Mouse (Mus musculus): ENCODE data around the gene 2010111I01Rik. TPM values are rescaled to one million over a fixed set of nuclear protein-coding genes. Genes with fewer than 3 reads are reported as not detected.
A peak's percentile ranks its signal among the peaks of the same experiment; 100 is the strongest.

The 2010111I01Rik gene
- total and polyA plus RNA-seq, 3 experiments: 84.6 to 101 (median 91.0) TPM

GRCm38 (mm10) chr13:63270191-63270590 lies 305.5 kb downstream of the 2010111I01Rik start:
- DNase-seq: no peak
- Histone ChIP-seq H3K4me1 (ENCODE audit: control insufficient read depth, insufficient read depth, low read length) (peaks cover 26% of the 10 kb centered on the region), H3K27ac (peak overlapping the region; percentile 86), H3K36me3 (ENCODE audit: control insufficient read depth, insufficient read depth, low read length) (peaks cover 60% of the 10 kb centered on the region), H3K27me3 (ENCODE audit: control insufficient read depth, insufficient read depth, low read length) (no peaks in the 10 kb centered on the region), H3K9ac (ENCODE audit: low read depth, low read length) (no peak overlapping the region), H3K79me2 (replicated peaks; ENCODE audit: control insufficient read depth, insufficient read depth, low read length) (peaks cover 9% of the 10 kb centered on the region; the same call in 1 of the 2 replicates), H3K4me3 (no peak overlapping the region)
- TF ChIP-seq EP300 (IDR thresholded peaks at IDR 0.05; ENCODE audit: insufficient read depth, low read depth, low read length) (no peak), CTCF (IDR thresholded peaks at IDR 0.05) (no peak), POLR2A (IDR thresholded peaks at IDR 0.05; ENCODE audit: insufficient read depth, low read depth, low read length) (no peak)
- intact Hi-C loops (cut with DNase I): no loop called here
- 55% methylated on average over 5 of the region's 5 CpGs for WGBS

DNA sequence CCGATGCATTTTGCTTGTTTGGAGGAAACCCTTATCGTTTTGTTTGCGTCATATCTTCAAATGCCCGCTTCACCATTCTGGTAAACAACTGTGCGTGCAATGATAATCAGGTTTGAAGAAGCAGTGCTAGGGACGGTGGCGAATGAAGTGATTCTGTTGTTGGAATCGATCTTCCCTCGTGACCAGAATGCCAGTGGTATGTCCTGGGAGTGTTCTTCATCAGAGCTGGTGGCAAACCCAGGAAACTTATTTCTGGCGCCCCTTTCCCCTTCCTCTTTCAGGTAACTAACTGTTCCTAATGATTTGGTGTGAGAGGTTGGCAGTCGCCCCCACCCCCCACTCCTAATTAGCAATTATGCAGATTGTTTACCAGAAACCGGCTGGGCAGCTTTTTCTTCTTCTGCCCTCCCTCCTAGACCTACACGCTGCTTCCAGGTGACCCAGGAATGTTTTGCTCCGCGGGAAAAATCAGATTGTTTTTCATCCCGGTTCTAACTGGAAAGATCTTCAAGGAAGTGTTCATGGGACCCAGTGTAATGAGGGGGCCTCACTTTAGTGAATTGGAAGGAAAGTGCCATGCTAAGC lies 307.4 kb downstream of the 2010111I01Rik start:
- intact Hi-C loops (cut with DNase I): no loop called here
- DNase-seq: no peak
- Histone ChIP-seq H3K4me3 (peak overlapping the region; percentile 51; the same call in 1 of the 2 replicates), H3K9ac (ENCODE audit: low read depth, low read length) (peak overlapping the region; percentile 35), H3K27me3 (ENCODE audit: control insufficient read depth, insufficient read depth, low read length) (no peaks in the 10 kb centered on the region), H3K4me1 (ENCODE audit: control insufficient read depth, insufficient read depth, low read length) (peaks cover 24% of the 10 kb centered on the region), H3K36me3 (ENCODE audit: control insufficient read depth, insufficient read depth, low read length) (peaks cover 63% of the 10 kb centered on the region), H3K79me2 (replicated peaks; ENCODE audit: control insufficient read depth, insufficient read depth, low read length) (peaks cover 12% of the 10 kb centered on the region), H3K27ac (peak overlapping the region; percentile 86)
- TF ChIP-seq POLR2A (IDR thresholded peaks at IDR 0.05; ENCODE audit: insufficient read depth, low read depth, low read length): no peak
- TF ChIP-seq EP300 (IDR thresholded peaks at IDR 0.05; ENCODE audit: insufficient read depth, low read depth, low read length): no peak
- no peak for TF ChIP-seq CTCF (IDR thresholded peaks at IDR 0.05)
- WGBS: 24% methylated on average over 16 of the region's 16 CpGs

GRCm38 (mm10) chr13:63272602-63273229 lies 308.0 kb downstream of the 2010111I01Rik start:
- TF ChIP-seq EP300 (IDR thresholded peaks at IDR 0.05; ENCODE audit: insufficient read depth, low read depth, low read length) (peak; percentile 74; the same call in 1 of the 2 replicates), POLR2A (IDR thresholded peaks at IDR 0.05; ENCODE audit: insufficient read depth, low read depth, low read length) (peak; percentile 45), CTCF (IDR thresholded peaks at IDR 0.05) (no peak)
- peak overlapping the region; percentile 51 for H3K4me3 ChIP-seq
- no peaks in the 10 kb centered on the region for H3K27me3 ChIP-seq (ENCODE audit: control insufficient read depth, insufficient read depth, low read length)
- H3K36me3 ChIP-seq (ENCODE audit: control insufficient read depth, insufficient read depth, low read length): peaks cover 67% of the 10 kb centered on the region
- peaks cover 29% of the 10 kb centered on the region for H3K4me1 ChIP-seq (ENCODE audit: control insufficient read depth, insufficient read depth, low read length)
- peak overlapping the region; percentile 35 for H3K9ac ChIP-seq (ENCODE audit: low read depth, low read length)
- 6% methylated on average over 27 of the region's 27 CpGs for WGBS
- intact Hi-C loops (cut with DNase I): no loop called here
- DNase-seq: peak; percentile 77 to 80
- peak overlapping the region; percentile 86 for H3K27ac ChIP-seq
- H3K79me2 ChIP-seq (replicated peaks; ENCODE audit: control insufficient read depth, insufficient read depth, low read length): peaks cover 12% of the 10 kb centered on the region

GRCm38 (mm10) chr13:63273859-63274258 lies 309.2 kb downstream of the 2010111I01Rik start:
- intact Hi-C loops (cut with DNase I): no loop called here

DNA sequence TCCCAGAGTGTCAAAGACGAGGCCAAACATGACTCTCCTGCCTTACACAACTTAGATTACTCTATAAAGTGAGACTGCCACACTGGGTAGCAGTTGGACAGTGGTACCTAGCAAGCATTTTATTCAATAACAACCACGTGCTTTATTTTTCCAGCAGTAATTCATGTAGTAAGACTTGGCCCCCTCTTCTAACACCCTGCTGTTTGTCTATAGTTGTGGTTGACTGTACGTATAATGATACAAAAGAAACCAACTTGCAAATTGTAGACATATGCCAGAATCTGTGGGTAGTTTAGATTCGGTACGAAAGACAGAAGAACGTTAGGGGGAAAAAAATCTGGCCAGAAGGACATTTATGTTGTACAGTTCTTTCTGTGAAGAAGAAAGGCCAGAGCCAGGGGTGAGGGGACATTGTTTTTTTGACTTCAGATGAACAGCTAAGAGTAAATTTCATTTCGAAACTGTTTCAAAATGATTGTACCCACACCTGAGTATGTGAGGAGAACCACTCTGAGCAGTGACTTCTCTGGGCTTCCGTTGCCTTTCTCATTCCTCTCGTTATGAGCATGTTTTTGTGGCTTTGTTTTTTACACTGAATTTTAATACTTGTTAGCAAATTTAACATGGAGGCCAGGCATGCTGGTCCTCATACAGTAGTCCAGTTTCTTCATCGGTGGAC lies 309.9 kb downstream of the 2010111I01Rik start:
- intact Hi-C loops (cut with DNase I): no loop called here
- Histone ChIP-seq H3K27me3 (ENCODE audit: control insufficient read depth, insufficient read depth, low read length) (no peaks in the 10 kb centered on the region), H3K27ac (peak overlapping the region; percentile 66), H3K4me3 (peak overlapping the region; percentile 51), H3K36me3 (ENCODE audit: control insufficient read depth, insufficient read depth, low read length) (peaks cover 62% of the 10 kb centered on the region), H3K9ac (ENCODE audit: low read depth, low read length) (no peak overlapping the region), H3K79me2 (replicated peaks; ENCODE audit: control insufficient read depth, insufficient read depth, low read length) (peaks cover 11% of the 10 kb centered on the region), H3K4me1 (ENCODE audit: control insufficient read depth, insufficient read depth, low read length) (peaks cover 31% of the 10 kb centered on the region)
- TF ChIP-seq CTCF (IDR thresholded peaks at IDR 0.05) (no peak), EP300 (IDR thresholded peaks at IDR 0.05; ENCODE audit: insufficient read depth, low read depth, low read length) (no peak), POLR2A (IDR thresholded peaks at IDR 0.05; ENCODE audit: insufficient read depth, low read depth, low read length) (no peak)
- WGBS: 55% methylated on average over 10 of the region's 10 CpGs
- DNase-seq: no peak

More at GRCm38 (mm10) chr13:63273859-63274258, 309.2 kb downstream of the 2010111I01Rik start:
- H3K27ac ChIP-seq: peak overlapping the region; percentile 66
- 0 out of 2 replicates have a peak, but pooled peaks have one; percentile 17 for TF ChIP-seq POLR2A (IDR thresholded peaks at IDR 0.05; ENCODE audit: insufficient read depth, low read depth, low read length)
- 0 out of 2 replicates have a peak, but pooled peaks have one; percentile 70 for TF ChIP-seq EP300 (IDR thresholded peaks at IDR 0.05; ENCODE audit: insufficient read depth, low read depth, low read length)
- no peak for TF ChIP-seq CTCF (IDR thresholded peaks at IDR 0.05)
- H3K79me2 ChIP-seq (replicated peaks; ENCODE audit: control insufficient read depth, insufficient read depth, low read length): peaks cover 11% of the 10 kb centered on the region
- 15% methylated on average over 2 of the region's 2 CpGs for WGBS
- H3K36me3 ChIP-seq (ENCODE audit: control insufficient read depth, insufficient read depth, low read length): peaks cover 63% of the 10 kb centered on the region
- H3K9ac ChIP-seq (ENCODE audit: low read depth, low read length): peak overlapping the region; percentile 17
- no peaks in the 10 kb centered on the region for H3K27me3 ChIP-seq (ENCODE audit: control insufficient read depth, insufficient read depth, low read length)
- H3K4me3 ChIP-seq: peak overlapping the region; percentile 51
- no peak for DNase-seq
- peaks cover 32% of the 10 kb centered on the region for H3K4me1 ChIP-seq (ENCODE audit: control insufficient read depth, insufficient read depth, low read length)

Data from heart, adult 2 months (tissue).